Mouse (Mus musculus) liver, embryonic 14.5 days (tissue): ENCODE results near the gene Mthfd1l.

Experiments
- CTCF ChIP-seq: IDR thresholded peaks from 2 replicates; pipeline ENCODE4 v1.5.1; 2016; ENCODE audit warnings: antibody characterized with exemption, low read depth, control low read depth
- EP300 ChIP-seq: IDR thresholded peaks from 2 replicates; pipeline ENCODE4 v1.6.1; 2016; ENCODE audit warnings: antibody characterized with exemption, low read depth

DNA sequence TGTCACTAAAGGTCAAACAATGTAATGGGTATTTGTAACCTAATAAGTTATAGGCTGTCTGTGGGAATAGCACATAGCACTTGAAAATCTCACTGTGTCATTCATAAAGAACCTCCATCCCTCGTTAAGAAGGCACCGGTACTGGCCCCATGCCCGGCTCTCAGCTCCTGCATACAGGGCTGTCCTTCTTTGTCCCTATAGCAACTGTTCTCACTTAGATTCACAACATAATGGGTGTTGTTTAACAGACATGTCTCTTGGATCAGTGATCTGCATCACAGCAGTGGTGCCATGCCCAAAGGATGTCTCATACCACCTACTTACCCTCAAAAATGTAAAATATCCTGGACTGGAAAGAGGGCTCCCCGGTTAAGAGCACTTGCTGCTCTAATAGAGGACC lies 90.6 kb downstream of the Mthfd1l start:
- no peak for TF ChIP-seq CTCF
- TF ChIP-seq EP300 = no peak
